Mouse (Mus musculus): ENCODE measurements at regions not wholly inside any gene's neighbourhood (a gene's known extent, or its start where the extent isn't known, plus 50 kb on each side); places are given as distances from the start of the nearest gene placed in this dataset.

DNA sequence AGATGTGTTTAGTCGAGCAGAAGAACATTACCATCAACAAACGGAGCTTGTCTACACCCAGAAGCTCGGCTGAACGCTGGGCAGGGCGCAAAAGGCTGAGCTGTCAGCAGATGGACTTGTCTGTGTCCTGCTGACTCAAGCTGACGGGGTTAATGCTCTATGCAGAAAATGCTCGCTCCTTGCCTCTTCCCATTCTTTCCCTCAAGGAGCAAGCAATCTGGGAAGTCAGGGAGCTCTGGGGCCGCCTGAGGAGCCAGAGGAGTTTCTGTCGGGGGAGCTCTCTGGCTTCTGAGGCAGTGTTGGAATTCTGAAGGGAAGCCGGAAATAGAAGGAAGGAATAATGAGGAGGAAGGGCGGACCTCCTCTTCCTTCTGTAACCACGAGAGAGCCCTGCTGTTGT, 289.3 kb upstream of the G2e3 start:
- Histone ChIP-seq H3K9me3 (ENCODE audit: control insufficient read depth, low read length) (no peaks in the 10 kb centered on the region), H3K27me3 (ENCODE audit: control insufficient read depth, insufficient read depth, low read length) (no peaks in the 10 kb centered on the region), H3K4me3 (ENCODE audit: low read depth, low read length) (no peak overlapping the region), H3K27ac (ENCODE audit: low read depth, low read length) (no peak overlapping the region), H3K36me3 (ENCODE audit: control insufficient read depth, insufficient read depth, low read length) (no peaks in the 10 kb centered on the region), H3K4me1 (replicated peaks; ENCODE audit: control insufficient read depth, insufficient read depth, low read length) (no peaks in the 10 kb centered on the region), H3K9ac (ENCODE audit: low read depth, low read length) (no peak overlapping the region), H3K4me2 (replicated peaks; ENCODE audit: low read depth, low read length) (no peak overlapping the region)
- ATAC-seq (ENCODE audit: low FRiP score) (no peak), DNase-seq (ENCODE audit: low spot score) (no peak)
- WGBS, result 28% methylated on average over 12 of the region's 12 CpGs

DNA sequence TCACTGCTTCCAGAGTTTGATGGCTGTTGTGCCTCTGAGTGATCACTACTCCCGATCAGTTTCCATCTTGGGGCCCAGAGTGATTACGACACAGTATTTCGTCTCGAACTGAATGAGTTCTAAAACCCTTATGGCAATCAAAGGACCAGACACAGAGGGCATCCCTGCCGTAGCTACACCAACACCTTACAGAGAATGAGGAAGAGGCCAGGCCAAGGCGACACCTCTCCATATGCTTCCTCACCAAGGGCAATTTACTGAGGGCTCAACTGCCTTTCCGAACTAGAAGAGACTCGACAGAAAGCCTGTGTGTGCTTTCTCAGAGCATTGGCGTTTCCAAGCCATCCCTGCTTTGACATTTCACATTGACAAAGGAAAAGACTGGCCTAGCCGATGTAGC, 289.8 kb upstream of the G2e3 start:
- Histone ChIP-seq H3K36me3 (ENCODE audit: control insufficient read depth, insufficient read depth, low read length) (no peaks in the 10 kb centered on the region), H3K27ac (ENCODE audit: low read depth, low read length) (no peak overlapping the region), H3K9me3 (ENCODE audit: control insufficient read depth, low read length) (no peaks in the 10 kb centered on the region), H3K9ac (ENCODE audit: low read depth, low read length) (no peak overlapping the region), H3K4me1 (replicated peaks; ENCODE audit: control insufficient read depth, insufficient read depth, low read length) (no peaks in the 10 kb centered on the region), H3K4me3 (ENCODE audit: low read depth, low read length) (no peak overlapping the region), H3K4me2 (replicated peaks; ENCODE audit: low read depth, low read length) (no peak overlapping the region), H3K27me3 (ENCODE audit: control insufficient read depth, insufficient read depth, low read length) (no peaks in the 10 kb centered on the region)
- ATAC-seq (ENCODE audit: low FRiP score) (no peak), DNase-seq (ENCODE audit: low spot score) (no peak)
- WGBS, result 69% methylated on average over 10 of the region's 10 CpGs

DNA sequence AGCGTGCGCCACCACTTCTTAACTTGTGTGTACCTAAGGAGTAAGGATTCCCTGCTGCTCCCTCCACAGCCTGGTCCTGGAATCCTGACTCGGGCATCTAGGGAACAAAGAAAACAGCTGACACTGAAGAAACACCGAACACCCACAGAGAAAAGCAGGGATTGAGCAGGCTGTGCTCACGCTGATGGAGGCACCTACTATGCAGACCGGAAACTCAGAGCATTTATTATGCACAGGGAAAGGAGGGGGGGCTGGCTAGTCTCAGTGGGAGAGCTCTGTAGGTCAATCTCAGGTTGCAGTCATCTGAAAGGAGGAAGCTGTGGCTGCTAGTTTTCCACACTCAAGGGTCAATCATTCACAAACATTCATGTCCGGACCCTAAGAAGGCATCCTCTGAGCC, 300.7 kb upstream of the G2e3 start:
- 31% methylated on average over 7 of the region's 7 CpGs for WGBS
- ATAC-seq (ENCODE audit: low FRiP score) (no peak), DNase-seq (ENCODE audit: low spot score) (no peak)

DNA sequence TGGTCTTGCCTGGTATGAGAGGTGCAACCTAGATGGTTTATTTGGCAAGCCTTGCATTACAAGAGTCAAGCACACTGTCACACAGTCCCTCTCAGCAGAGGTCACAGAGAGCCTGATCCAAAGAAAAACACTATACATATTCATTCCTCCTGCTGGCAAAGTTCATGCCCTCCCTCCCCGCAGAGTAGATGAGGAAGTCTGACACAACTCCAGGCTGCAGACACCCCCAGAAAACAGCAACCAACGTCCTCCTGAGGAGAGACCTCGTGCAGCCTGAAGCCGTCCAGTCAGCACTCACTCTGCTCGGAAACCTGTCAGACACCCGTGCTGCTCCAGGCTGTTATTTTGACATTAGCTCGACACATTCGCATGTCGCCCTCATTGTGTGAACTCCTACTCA, 302.4 kb upstream of the G2e3 start:
- no peaks in the 10 kb centered on the region for H3K27me3 ChIP-seq (ENCODE audit: control insufficient read depth, insufficient read depth, low read length)
- no peak for ATAC-seq (ENCODE audit: low FRiP score)
- H3K36me3 ChIP-seq (ENCODE audit: control insufficient read depth, insufficient read depth, low read length), result no peaks in the 10 kb centered on the region
- no peak for DNase-seq (ENCODE audit: low spot score)
- no peaks in the 10 kb centered on the region for H3K4me1 ChIP-seq (replicated peaks; ENCODE audit: control insufficient read depth, insufficient read depth, low read length)
- no peak overlapping the region for H3K4me3 ChIP-seq (ENCODE audit: low read depth, low read length)
- no peak overlapping the region for H3K4me2 ChIP-seq (replicated peaks; ENCODE audit: low read depth, low read length)
- 28% methylated on average over 9 of the region's 9 CpGs for WGBS
- no peak overlapping the region for H3K9ac ChIP-seq (ENCODE audit: low read depth, low read length)
- H3K27ac ChIP-seq (ENCODE audit: low read depth, low read length), result no peak overlapping the region
- no peaks in the 10 kb centered on the region for H3K9me3 ChIP-seq (ENCODE audit: control insufficient read depth, low read length)

More for the DNA sequence above, 300.7 kb upstream of the G2e3 start:
- Histone ChIP-seq H3K9me3 (ENCODE audit: control insufficient read depth, low read length) (no peaks in the 10 kb centered on the region), H3K4me1 (replicated peaks; ENCODE audit: control insufficient read depth, insufficient read depth, low read length) (no peaks in the 10 kb centered on the region), H3K27me3 (ENCODE audit: control insufficient read depth, insufficient read depth, low read length) (no peaks in the 10 kb centered on the region), H3K4me3 (ENCODE audit: low read depth, low read length) (no peak overlapping the region), H3K9ac (ENCODE audit: low read depth, low read length) (no peak overlapping the region), H3K36me3 (ENCODE audit: control insufficient read depth, insufficient read depth, low read length) (no peaks in the 10 kb centered on the region), H3K27ac (ENCODE audit: low read depth, low read length) (no peak overlapping the region), H3K4me2 (replicated peaks; ENCODE audit: low read depth, low read length) (no peak overlapping the region)

DNA sequence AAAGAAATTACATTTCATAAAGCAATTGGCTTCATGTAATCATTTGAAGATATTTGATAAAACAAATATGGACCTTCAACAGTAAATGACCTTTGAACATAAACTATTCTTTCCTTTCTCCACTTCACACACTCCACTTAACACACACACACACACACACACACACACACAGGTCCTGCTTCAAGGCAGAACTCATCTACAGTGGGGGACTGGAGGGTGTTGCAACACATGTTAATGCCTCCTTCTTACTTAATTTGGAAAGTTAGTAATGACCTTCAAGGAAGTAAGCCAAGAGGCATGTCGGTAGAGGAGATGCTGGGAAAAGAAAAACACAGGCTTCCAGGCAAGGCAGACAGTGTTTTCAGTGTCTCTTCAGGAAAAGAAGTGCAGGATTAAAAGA, 302.8 kb upstream of the G2e3 start:
- H3K4me3 ChIP-seq (ENCODE audit: low read depth, low read length), result no peak overlapping the region
- WGBS, result 40% methylated on average over 1 of the region's 1 CpGs
- no peaks in the 10 kb centered on the region for H3K4me1 ChIP-seq (replicated peaks; ENCODE audit: control insufficient read depth, insufficient read depth, low read length)
- ATAC-seq (ENCODE audit: low FRiP score) (no peak), DNase-seq (ENCODE audit: low spot score) (no peak)
- H3K9me3 ChIP-seq (ENCODE audit: control insufficient read depth, low read length), result no peaks in the 10 kb centered on the region
- H3K36me3 ChIP-seq (ENCODE audit: control insufficient read depth, insufficient read depth, low read length), result no peaks in the 10 kb centered on the region
- no peak overlapping the region for H3K27ac ChIP-seq (ENCODE audit: low read depth, low read length)
- H3K4me2 ChIP-seq (replicated peaks; ENCODE audit: low read depth, low read length), result no peak overlapping the region
- H3K27me3 ChIP-seq (ENCODE audit: control insufficient read depth, insufficient read depth, low read length), result no peaks in the 10 kb centered on the region
- no peak overlapping the region for H3K9ac ChIP-seq (ENCODE audit: low read depth, low read length)

DNA sequence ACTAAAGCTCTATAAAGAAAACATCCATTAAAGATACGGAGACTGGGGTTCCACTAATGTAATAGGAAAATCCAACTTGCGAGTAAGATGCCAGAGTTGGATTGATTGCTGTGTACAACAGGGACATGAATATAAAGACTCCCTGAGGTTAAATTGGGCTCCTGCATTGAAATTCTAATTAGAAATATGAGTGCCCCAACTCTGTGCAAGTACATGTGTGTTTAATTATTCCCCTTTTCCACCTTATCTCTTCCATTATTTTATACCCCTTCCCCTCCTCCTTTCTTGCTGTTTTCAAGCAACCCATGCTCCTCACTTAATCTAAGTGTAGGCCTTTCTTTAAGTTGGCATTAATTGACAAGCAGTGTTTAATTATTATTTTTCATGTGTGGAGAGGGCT, 315.7 kb upstream of the G2e3 start:
- ATAC-seq (ENCODE audit: low FRiP score), result no peak
- no peak overlapping the region for H3K9ac ChIP-seq (ENCODE audit: low read depth, low read length)
- no peaks in the 10 kb centered on the region for H3K27me3 ChIP-seq (ENCODE audit: control insufficient read depth, insufficient read depth, low read length)
- 31% methylated on average over 2 of the region's 2 CpGs for WGBS
- H3K27ac ChIP-seq (ENCODE audit: low read depth, low read length), result no peak overlapping the region
- no peak for DNase-seq (ENCODE audit: low spot score)
- no peaks in the 10 kb centered on the region for H3K4me1 ChIP-seq (replicated peaks; ENCODE audit: control insufficient read depth, insufficient read depth, low read length)
- H3K4me2 ChIP-seq (replicated peaks; ENCODE audit: low read depth, low read length), result no peak overlapping the region
- no peaks in the 10 kb centered on the region for H3K9me3 ChIP-seq (ENCODE audit: control insufficient read depth, low read length)
- H3K4me3 ChIP-seq (ENCODE audit: low read depth, low read length), result no peak overlapping the region
- H3K36me3 ChIP-seq (ENCODE audit: control insufficient read depth, insufficient read depth, low read length), result no peaks in the 10 kb centered on the region

DNA sequence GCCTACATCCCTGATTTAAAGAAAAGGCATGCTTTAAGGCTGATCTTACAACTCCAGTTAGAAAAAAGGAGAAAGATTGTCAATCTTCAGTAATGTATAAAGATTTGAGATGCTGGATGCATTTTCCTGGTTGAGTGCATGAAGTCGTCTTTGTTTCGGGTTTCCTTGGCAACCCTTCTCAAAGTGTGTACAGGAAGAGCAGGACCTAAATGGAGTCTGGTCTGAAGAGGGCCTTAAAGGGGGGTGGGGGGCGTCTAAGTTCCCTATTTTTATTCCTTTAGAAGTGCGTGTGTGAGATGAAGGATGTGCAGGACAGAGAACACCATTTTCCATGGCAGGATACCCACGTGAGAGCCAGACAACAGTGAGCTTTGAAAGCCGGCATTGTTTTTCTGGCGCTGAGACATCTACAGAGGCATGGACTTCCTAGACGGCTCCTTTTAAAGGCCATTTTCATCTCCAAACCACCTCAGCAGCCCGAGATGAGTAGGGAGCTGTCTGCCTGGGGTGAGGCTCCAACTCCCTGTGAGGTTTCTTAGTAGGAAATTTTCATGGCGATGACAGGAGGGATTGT, 319.2 kb upstream of the G2e3 start:
- no peaks in the 10 kb centered on the region for H3K36me3 ChIP-seq (ENCODE audit: control insufficient read depth, insufficient read depth, low read length)
- 0 out of 2 replicates have a peak overlapping the region, but pooled peaks have one; percentile 12 for H3K4me2 ChIP-seq (replicated peaks; ENCODE audit: low read depth, low read length)
- H3K27me3 ChIP-seq (ENCODE audit: control insufficient read depth, insufficient read depth, low read length), result no peaks in the 10 kb centered on the region
- H3K9me3 ChIP-seq (ENCODE audit: control insufficient read depth, low read length), result no peaks in the 10 kb centered on the region
- no peaks in the 10 kb centered on the region for H3K4me1 ChIP-seq (replicated peaks; ENCODE audit: control insufficient read depth, insufficient read depth, low read length)
- peak; percentile 30 for DNase-seq (ENCODE audit: low spot score)
- WGBS, result 30% methylated on average over 10 of the region's 10 CpGs
- no peak overlapping the region for H3K4me3 ChIP-seq (ENCODE audit: low read depth, low read length)
- peak; percentile 43; the same call in 1 of the 2 replicates for ATAC-seq (ENCODE audit: low FRiP score)
- H3K27ac ChIP-seq (ENCODE audit: low read depth, low read length), result no peak overlapping the region
- H3K9ac ChIP-seq (ENCODE audit: low read depth, low read length), result no peak overlapping the region

DNA sequence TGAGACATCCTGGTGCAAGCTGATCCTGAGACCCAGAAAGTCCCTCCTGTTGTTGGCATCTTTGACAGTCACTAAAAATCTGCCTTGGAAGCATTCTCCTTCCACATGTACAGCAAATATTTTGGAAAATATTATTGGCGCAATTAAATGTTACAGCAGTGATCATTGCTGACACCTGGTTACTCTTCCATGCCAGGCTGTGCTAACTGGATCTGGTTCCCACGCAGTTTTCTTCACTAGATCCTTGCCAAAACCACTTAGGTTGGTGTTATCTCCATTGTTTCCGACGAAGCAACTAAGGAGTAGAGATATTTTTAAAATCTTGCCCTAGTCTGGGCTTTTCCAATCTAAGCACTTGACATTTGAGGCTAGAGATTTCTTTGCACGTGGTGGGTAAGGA, 321.8 kb upstream of the G2e3 start:
- Histone ChIP-seq H3K4me2 (replicated peaks; ENCODE audit: low read depth, low read length) (no peak overlapping the region), H3K36me3 (ENCODE audit: control insufficient read depth, insufficient read depth, low read length) (no peaks in the 10 kb centered on the region), H3K27ac (ENCODE audit: low read depth, low read length) (no peak overlapping the region), H3K9ac (ENCODE audit: low read depth, low read length) (no peak overlapping the region), H3K27me3 (ENCODE audit: control insufficient read depth, insufficient read depth, low read length) (no peaks in the 10 kb centered on the region), H3K4me3 (ENCODE audit: low read depth, low read length) (no peak overlapping the region), H3K9me3 (ENCODE audit: control insufficient read depth, low read length) (no peaks in the 10 kb centered on the region), H3K4me1 (replicated peaks; ENCODE audit: control insufficient read depth, insufficient read depth, low read length) (no peaks in the 10 kb centered on the region)
- ATAC-seq (ENCODE audit: low FRiP score) (no peak), DNase-seq (ENCODE audit: low spot score) (no peak)
- WGBS, result 92% methylated on average over 5 of the region's 5 CpGs

DNA sequence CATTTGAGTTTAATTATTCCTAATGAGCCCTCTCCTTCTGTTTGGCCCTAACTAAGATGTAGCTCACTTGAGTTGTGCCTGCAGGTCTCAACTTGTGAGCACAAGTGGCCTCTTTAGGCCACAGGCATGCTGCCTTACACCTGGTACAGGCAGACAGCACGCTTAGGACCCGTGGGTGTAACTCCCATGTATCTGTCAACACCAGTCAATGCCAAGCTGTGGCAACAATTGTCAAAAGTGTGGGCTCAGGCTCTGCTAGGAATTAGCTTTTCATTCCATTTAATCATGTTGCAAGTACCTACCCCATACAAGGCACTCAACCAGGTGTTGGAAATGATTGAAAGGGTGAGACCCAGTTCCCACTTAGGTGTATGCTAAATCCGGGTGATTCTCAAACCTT, 322.3 kb upstream of the G2e3 start:
- no peaks in the 10 kb centered on the region for H3K27me3 ChIP-seq (ENCODE audit: control insufficient read depth, insufficient read depth, low read length)
- no peak overlapping the region for H3K4me3 ChIP-seq (ENCODE audit: low read depth, low read length)
- H3K36me3 ChIP-seq (ENCODE audit: control insufficient read depth, insufficient read depth, low read length), result no peaks in the 10 kb centered on the region
- no peak overlapping the region for H3K4me2 ChIP-seq (replicated peaks; ENCODE audit: low read depth, low read length)
- no peaks in the 10 kb centered on the region for H3K9me3 ChIP-seq (ENCODE audit: control insufficient read depth, low read length)
- no peak overlapping the region for H3K9ac ChIP-seq (ENCODE audit: low read depth, low read length)
- WGBS, result 77% methylated on average over 3 of the region's 3 CpGs
- H3K27ac ChIP-seq (ENCODE audit: low read depth, low read length), result no peak overlapping the region
- ATAC-seq (ENCODE audit: low FRiP score) (no peak), DNase-seq (ENCODE audit: low spot score) (no peak)
- no peaks in the 10 kb centered on the region for H3K4me1 ChIP-seq (replicated peaks; ENCODE audit: control insufficient read depth, insufficient read depth, low read length)

Measured in hindbrain, embryonic 11.5 days (tissue).